Mouse (Mus musculus) R1 (cell line): ENCODE measurements around the gene Ak2.

Experiments used
- DNase-seq: peaks from one replicate; pipeline ENCODE4 v3.0.0-alpha.2; 2018; ENCODE audit warnings: low read depth, low spot score

Ak2 gene

DNA sequence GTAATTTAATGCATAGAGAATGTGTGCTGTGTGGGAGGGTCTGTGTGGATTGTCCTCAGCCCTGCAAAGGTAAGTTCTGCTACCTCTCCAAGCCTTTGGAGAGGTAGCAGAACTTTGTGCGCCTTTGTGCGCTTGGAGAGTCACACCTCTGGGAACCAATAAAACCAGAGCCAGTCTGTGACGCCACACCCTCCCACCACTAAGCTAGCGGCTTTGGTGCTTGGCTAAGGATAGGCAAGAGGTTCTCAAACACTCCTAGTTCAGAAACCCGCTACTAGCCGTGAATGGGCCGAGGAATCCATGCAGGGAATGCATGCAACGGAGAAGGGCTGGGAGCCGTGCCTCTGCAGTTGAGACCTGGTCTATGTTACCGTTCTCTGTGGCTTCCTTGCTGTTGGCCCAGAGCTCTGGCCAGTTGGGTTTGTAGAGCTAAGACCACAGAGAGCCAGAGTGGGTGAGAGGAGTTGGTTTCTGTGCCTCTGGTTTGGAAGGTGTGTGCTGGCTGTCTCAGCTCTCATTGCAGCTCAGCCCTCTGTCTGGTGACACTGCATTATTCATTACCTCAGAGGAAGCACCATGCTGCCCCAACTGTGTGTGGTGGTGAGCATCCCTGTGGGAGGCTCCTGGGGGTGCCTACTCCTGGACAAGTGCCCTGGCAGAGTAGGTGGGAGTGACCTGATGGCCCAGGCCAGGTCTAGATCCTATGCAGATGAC lies 21.6 kb downstream of the Ak2 start:
- DNase-seq = peak; percentile 49

GRCm38 (mm10) chr4:129016329-129016728 lies 24.6 kb downstream of the Ak2 start:
- peak; percentile 52 for DNase-seq

DNA sequence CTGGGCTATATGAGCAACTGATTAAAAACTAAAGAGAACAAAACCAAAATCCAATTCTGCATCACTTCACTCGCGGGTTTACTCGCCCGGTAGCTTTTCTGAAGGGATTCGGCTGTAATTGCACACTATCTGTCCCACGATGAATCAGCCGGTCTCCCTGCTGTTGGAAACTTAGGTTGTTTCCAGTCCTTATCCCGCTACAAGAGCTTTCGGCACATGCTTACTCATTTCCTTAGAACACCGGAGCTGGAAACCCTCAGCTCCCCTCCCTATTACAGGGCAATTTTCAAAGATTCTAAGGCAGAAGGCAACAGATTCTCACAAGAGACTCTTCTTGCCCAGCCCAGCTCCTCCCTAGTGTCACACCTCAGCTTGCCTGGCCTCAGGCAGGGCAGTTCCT lies 25.4 kb downstream of the Ak2 start:
- DNase-seq = no peak

- DNase-seq = no peak
Observed at GRCm38 (mm10) chr4:129018788-129019435, 27.2 kb downstream of the Ak2 start.

GRCm38 (mm10) chr4:129019788-129020187 lies 28.0 kb downstream of the Ak2 start:
- DNase-seq = no peak

DNA sequence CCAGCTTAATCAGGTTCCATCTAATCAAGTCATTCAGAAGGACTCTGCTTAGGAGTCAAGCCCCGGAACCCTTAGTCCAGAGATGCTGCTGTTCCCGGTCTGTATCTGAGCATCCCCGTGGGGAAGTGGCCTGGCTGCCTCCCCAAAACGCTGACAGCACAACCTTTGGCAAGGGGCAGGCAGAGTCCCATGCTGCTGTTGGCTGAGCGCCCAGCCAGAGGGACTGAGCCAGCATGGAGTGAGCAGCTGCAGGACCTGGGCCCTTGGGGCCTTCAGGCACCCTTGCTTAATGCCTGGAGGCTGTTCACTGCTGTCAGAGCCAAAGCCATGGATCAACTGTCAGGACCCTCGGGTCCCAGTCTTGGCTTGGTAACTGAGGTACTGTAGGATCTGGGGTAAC lies 28.7 kb downstream of the Ak2 start:
- no peak for DNase-seq

GRCm38 (mm10) chr4:129021426-129021825 lies 29.7 kb downstream of the Ak2 start:
- no peak for DNase-seq

DNA sequence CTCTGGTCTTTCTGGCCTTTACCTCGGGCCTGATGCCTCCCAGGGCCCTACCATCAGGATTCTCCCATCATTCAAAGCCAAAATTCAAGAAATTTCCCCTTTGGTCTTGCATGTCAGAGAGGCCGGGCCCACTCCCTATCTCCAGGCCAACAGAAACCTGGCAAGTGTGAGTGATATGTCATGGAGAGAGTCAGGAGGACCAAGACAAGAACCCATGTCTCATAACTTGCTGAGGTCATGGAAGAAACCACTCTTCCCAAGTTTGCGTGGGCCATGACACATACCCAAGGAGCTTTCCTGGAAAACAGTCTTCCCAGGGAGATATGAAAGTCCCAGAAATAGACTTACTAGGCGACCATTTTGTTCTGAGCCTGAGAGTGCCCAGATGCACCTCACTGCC lies 30.1 kb downstream of the Ak2 start:
- no peak for DNase-seq

- no peak for DNase-seq
Observed at GRCm38 (mm10) chr4:129023884-129024283, 32.1 kb downstream of the Ak2 start.

DNA sequence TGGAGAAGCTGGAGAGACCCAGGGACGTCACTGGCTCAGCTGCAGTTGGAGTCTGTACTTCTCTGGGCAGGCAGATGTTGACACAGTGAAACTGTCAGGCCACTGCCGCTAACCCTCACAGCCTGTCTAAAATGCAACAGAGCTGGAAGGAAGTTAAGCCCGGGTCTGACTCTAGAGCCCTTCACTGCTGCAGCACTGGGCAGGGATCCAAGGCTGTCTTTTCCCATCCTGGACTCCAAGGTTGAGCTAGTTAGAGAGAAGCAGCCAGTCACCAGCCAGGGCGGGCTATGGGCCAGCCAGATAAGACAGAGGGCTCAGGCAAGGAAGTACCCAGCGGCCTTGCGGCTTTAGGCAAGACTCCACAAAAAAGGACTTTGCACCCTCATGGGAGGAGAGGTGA lies 33.0 kb downstream of the Ak2 start:
- DNase-seq = no peak

DNA sequence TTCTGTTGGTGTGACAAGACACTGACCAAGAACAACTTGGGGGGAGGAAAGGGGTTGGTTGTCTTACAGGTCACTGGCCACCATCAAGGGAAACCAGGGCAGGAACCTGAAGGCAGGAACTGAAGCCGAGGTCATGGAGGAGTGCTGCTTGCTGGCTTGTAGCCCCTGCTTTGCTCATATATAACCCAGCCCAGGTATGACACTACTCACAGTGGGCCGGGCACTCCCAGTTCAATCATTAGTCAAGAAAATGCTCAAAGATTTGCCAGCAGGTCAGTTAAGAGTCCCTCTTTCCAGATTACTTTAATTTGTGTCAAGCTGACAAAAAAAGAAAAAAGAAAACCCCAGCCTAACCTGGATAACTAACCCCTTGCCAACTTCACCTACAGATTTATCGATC lies 33.9 kb downstream of the Ak2 start:
- DNase-seq = no peak

GRCm38 (mm10) chr4:129030746-129031145 lies 39.0 kb downstream of the Ak2 start:
- DNase-seq = no peak

- DNase-seq = no peak
Observed at GRCm38 (mm10) chr4:129031408-129031965, 39.7 kb downstream of the Ak2 start.

- DNase-seq = no peak
Observed at GRCm38 (mm10) chr4:129032133-129032962, 40.6 kb downstream of the Ak2 start.

GRCm38 (mm10) chr4:129032963-129033951 lies 41.5 kb downstream of the Ak2 start:
- peak; percentile 94 for DNase-seq

DNA sequence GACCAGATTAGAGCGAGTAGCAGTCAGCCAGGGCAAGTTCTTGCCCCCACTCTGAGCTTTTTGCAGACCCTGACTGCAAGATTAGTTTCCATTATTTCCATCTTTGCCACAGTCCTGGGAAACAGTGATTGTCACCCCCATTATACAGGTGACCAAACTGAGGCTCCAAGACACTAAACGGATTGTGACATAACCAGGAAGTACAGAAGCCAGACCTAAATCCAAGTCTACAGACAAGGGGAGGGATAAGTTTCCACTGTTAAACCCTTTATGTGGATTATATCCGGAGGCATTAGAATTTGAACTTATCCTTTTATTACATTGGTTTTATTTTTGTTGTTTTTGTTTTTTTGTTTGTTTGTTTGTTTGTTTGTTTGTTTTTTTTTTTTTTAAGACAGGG lies 42.5 kb downstream of the Ak2 start:
- DNase-seq = no peak

DNA sequence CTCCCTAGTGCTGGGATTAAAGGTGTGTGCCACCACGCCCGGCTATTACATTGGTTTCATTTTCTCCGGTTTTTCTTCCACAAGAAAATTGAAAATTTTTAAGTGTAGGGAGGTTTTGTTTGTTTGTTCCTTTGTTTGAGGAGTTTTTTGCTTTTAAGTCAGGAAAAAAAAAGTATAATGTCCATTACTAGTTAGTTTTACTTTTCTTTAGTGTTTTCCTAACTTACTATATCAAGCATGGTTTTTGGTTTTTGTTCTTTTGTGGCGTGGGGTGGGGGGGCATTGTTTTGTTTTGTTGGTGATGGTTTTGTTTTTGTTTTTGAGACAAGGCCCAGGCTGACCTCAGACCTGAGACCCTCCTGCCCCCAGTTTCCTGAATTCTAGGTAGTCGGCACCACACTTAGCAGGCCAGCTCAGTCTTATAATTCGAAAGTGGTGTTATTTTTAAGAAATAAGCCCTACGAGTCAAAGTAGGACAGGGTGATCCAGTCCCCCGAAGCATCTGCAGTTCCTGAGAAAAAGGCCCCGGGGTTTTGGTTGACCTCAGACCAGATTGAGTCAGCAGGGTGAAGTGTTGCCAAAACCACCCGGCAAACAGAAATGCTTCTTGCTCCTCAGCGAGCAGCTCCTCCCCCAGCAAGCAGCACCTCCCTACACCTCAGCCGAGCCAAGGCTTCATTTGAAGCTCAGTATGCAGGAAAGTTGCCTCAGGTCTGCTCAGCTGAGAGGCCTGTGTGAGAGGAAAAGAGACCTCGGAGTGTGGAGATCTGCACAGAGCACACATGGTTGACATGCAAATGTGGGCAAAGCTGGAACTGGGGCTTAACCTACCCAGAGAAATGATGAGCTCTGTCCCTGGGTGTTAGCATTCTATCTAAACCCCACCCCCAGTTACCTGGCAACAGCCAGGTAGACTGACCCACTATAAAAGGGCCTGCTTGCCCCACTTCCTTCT lies 43.2 kb downstream of the Ak2 start:
- DNase-seq = peak; percentile 72

GRCm38 (mm10) chr4:129035851-129036445 lies 44.2 kb downstream of the Ak2 start:
- no peak for DNase-seq

DNA sequence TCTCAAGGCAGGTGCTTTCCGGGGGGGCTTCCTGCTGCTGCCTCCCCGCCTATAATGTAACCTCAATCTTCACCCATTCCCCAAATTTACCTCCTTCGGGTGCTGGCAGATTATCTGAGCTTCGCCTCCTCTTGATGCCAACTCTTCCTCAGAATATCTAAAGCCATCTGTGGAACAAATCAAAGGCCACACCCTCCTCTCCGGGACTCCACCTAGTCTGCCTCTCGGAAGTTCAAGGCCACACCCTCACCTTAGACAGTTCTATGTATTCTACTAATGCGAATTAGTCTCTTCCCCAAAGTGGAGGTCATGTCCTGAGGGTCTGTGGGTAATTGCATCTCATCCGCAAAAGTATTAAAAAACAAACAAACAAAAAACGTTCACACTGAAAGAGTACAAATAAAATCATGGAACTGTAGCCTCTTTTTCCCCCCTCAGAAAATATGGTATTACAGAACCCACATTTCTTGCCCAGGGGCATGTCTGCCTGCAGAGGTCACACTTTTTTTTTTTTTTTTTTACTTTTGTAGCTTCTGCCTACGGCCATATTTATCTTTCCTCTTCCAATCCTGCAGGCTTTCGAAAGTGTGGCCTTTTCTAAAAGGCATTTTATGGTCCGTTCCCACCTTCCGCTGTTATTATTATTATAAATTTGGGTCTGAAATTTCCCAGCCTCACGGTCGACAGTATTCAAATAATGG lies 56.1 kb downstream of the Ak2 start:
- peak; percentile 79 for DNase-seq
